Mouse (Mus musculus): ENCODE results near the gene Ltb.

The Ltb gene

DNA sequence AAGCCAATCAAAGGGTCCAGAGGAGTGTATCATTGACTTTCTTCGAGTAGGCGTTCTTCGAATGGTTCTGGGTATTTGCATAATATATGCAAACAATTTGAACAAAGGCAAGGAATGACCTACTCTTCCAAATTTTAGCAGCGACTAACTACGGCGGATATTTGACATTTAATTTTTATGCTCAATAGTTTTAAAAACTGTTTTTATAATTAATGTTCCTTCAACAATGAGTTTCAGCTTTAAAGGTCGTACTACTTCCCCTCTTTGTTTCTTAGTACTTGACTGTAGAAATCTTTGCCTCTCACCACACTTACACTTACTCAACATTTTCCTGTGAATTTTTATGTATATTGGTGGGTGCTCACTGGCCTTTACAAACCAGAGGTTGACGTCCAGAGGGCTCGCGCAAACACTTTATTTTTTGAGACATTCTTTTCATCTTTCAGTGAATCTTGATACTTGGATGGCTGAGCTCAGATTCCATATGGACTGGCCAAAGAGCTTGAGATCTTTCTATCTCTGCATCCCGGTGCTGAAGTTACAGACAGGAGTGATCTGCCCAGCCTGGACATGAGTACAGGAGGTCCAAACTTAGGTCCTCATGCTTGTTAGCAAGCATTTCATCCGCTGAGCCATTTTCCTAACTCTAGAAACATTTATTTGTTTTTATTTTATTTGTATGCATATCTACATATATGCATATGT is 28.6 kb upstream of the Ltb start:
- DNase-seq (ENCODE audit: low read depth, low spot score): no peak

DNA sequence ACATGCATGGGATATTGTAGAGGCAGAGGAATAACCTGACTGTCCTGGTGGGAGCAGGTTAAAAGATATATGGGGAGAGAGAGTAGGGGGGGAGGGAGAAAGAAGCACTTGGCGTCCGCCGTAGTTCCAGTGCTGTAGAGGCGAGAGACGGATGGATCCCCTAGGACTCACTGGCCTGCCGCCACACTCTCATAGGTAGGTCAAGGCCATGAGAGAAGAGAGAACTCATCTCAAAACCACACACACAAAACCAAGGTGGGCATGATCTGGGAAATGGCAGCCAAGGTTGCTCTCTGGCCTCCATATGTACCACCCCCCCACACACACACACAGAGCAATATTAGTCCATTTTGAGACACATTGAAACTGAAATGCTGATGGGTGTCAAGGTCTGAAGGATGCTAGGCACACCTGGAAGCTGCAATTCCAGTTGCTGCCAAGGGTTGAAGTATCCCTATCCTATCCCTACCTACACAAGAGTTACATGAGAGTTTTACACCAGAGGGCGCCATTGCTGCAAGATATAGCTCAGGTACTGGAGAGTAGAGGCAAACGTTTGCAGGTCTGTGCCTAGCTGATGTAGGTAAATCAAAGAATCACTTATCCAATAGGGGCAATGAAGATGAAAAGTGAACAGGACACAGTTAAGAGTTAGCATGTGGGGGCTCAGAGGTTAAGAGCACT is 27.7 kb upstream of the Ltb start:
- DNase-seq (ENCODE audit: low read depth, low spot score): peak; percentile 55

DNA sequence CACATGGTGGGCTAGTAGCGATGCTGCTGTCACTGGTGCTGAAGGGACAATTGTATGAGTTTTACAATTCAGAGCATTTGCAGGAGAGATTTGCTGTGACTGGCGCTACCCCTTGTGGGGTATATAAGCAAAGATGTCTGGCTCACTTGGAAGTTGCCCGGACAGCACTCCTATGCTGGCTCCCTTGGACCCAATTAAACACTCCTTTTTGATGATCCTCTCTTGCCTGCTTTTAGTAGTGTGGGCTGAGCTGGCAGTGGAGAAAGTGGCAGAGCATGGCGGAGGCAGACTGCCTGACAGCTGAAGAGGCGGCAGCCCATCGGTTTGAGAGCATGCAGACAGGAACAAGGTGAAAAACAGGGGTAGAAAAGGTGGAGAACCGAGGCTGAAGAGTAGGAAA is 26.4 kb upstream of the Ltb start:
- no peak for DNase-seq (ENCODE audit: low read depth, low spot score)

DNA sequence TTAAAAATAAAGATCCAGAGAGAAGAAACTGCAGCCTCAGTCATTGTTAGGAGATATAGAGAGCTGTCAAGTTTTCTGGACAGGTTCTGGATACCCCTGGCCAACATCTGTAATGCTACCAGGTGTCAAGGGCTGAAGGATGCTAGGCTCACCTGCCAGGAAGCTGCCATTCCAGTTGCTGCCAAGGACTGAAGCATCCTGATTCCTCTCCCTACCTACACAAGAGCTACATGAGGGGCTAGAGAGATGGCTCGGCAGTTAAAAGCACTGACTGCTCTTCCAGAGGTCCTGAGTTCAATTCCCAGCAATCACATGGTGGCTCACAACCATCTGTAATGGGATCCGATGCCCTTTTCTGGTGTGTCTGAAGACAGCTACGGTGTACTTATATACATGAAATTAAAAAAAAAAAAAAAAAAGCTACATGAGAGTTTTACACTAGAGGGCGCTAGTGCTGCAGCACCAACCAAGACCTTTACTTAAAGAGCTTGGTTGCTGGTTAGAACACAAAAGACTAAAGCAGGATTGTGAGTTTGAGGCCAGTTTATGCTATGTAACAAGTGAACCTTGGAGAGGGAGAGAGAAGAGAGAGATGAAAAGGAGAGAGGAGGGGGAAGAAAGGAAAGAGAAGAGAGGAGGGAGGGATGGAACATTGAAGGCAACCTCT is 25.6 kb upstream of the Ltb start:
- peak; percentile 37 for DNase-seq (ENCODE audit: low read depth, low spot score)

DNA sequence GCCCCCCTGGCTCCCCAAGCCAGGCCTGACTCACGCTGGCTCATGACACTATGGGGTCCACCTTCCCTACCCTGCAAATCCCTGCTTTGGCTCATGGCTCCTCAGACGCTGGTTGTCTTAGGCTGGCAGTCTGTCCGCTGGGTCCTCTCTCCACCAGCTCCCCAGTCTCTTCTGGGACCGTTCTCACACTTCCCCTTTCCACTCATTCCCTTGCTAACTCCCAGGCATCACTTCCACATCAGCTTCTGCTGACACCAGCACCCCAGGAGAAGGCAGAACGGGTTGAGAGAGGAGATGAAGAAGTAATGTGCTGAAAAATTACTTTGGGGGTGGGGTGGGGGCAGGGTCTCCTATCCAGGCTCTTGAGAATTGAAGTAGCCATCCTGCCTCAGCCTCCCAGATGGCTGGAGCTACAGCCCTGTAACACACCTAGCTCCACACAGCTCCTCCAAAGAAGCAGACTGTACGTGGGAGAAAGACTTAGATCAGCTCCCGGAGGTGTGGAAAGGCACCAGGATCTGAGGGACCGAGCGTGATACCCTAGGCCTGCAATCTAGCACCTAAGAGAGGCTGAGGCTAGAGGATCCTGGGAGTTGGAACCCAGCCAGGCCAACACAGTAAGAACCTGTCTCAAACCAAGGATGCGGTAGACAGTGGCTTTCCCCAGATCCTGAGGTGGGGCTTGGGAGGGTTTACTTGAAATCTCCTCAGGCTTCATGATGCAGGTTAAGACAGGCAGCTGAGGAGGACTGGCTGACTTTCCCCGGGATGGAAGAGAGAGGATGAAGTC is 21.6 kb upstream of the Ltb start:
- DNase-seq (ENCODE audit: low read depth, low spot score): no peak

DNA sequence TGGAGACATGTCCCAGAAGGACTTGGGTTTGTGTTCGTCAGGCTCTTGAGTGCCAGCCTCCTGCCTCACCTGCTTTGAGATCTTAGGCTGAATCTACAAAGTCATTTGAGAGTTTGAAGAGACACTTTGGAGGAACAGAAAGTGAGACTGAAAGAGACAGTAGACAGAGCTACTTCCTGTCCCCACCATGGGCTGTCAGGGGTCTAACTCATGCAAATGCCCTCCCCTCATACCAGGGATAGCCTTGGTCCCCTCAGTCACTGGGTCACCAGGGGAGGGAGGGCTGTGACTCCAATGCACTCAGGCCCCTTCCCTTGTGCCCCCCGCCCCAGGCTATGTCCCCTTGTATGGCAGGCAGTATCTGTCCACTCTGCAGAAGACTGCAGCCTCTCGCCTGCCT is 20.9 kb upstream of the Ltb start:
- no peak for DNase-seq (ENCODE audit: low read depth, low spot score)

DNA sequence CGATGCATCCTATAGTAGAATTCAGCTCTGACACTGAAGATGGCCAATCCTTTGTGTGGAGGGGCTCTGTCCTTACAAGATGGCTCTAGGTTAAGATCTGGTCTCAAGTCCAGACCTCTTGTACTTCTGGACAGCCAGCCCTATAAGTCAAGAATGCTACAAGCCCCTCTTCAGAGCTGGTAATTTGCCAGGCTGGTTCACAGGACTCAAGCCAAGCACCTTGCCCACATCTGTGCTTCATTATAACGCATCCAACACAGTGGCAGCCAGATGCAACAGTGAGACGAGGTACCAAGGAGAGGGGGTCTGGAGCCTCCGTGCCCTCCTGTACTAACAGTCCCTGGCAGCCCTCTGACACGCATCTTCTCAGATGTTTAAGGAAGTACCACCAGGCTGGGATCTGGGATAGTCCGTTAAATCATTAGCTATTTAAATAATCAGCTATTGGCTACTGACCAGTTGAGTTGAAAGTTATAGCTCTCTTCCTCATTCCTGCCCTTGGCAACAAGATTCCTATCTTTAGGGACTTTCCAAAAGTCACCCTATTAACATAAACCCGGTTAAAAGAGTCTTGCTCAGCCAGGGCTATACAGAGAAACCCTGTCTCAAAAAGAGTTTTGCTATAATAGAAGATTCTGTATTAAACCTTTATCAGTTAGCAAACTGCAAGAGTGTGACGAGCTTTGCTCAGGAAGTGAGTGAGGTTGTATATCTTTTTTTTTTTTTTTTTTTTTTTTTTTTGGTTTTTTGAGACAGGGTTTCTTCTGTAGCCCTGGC is 19.9 kb upstream of the Ltb start:
- DNase-seq (ENCODE audit: low read depth, low spot score): no peak

DNA sequence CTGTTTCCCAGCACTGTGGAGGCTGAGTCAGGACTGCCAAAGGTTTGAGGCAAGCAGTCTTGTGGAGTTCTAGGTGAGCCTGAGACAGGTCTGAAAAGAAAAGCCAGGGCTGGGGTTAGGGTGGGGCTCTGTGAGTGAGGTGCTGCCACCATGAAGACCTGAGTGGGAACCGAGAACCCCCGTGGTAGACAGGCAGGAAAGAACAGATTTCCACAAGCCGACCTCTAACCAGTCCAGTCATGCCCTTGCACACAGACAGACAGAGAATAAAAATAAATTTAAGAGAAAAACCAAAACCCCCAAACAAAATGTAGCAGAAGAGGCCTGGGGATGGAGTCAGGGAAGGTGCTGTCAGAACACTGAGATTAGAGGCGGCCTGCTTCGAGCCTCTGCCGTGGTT is 18.9 kb upstream of the Ltb start:
- no peak for DNase-seq (ENCODE audit: low read depth, low spot score)

DNA sequence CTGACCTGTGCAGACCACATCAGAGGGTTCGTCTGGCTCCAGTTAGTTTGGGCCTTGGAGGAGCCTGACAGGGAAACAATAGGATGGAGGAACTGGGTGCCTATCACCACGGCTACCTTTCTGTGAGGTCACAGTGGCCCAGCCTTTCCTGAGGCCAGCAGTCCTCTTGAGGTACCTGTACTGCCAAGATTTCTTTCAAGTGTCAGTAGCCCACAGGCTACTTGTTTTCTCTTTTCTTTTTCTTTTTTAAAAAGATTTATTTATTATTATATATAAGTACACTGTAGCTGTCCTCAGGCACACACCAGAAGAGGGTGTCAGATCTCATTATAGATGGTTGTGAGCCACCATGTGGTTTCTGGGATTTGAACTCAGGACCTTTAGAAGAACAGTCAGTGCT is 18.3 kb upstream of the Ltb start, which contains the start of gene Aif1:
Aif1 (minus strand) TSS at position 101 of the 400 bp plus-strand sequence.
- DNase-seq (ENCODE audit: low read depth, low spot score): no peak

DNA sequence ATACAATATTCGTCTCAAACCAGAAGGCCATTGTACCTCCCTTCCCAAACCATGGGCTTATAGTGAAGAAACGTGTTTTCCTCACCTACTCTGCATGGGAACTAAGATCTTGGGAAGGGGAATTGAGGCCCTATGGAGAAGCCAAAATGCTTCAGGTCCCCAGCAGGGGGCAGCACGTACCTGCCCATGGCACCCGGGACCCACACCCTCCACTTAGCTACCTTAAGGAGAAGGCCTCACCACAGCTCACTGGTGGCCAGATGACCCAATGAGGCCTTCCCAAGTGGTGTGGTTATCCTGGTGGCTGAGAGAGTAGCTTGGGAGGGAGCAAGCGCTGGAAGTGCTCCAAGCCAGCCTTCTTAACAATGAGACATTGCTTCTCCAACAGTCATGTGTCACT is 15.7 kb upstream of the Ltb start:
- no peak for DNase-seq (ENCODE audit: low read depth, low spot score)

DNA sequence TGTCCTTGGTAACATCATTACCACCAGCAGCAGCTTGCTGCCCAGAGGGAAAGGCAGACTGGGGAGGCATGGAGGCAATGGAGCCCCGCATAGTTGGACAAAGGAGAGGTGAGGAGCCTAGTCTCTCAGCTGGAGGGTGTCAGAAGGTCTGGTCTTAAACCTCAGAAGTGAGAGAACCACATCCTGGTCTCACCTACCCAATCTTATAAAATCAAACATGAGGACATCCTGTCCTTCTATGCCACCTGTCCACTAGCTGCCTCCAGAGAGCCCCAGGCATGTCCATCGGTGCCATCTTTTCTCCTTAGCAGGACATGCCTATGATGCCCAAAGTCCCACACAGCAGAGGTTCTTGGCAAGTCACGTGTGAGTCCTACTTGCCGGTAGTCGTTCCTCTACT is 14.1 kb upstream of the Ltb start:
- DNase-seq (ENCODE audit: low read depth, low spot score): no peak

DNA sequence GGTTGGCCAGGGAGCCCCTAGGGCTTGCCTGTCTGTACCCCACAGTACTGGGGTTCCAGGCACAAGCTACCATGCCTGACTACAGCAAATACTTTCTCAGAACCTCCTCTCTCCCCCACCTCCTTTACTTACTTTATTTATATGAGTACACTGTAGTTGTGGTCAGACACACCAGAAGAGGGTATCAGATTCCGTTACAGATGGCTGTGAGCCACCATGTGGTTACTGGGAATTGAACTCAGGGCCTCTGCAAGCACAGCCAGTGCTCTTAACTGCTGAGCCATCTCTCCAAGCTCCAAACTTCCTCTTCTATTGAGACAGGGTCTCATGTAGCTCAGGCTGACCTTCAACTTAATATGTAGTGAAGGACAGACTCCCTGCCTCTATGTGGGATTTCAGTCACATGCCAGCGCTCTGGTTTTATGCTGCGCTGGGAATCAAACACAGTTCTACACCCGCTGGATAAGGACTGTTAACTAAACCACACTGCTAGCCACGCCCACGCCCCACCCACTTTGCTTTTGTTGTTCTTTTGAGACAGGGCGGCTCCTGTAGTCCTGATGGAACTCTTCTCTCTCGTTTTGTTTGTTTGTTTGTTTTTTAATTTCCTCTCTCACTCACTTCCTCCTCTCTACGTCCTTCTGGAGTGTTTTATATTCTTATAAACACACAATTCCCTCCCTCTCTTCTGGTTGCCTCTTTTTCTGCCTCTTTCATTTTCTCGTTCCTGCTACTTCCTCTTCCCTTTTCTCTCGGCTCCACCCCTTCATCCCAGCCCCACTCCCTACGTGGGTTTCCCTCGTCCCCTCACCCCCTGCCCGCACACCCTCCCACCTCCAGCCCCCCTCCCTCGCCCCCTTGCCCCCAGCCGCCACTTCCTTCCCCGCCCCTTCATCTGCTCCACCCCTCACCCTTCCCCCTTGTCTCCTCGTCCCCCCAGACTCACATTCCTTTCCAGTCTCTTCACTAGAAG is 8.3 kb upstream of the Ltb start:
- no peak for DNase-seq (ENCODE audit: low read depth, low spot score)

DNA sequence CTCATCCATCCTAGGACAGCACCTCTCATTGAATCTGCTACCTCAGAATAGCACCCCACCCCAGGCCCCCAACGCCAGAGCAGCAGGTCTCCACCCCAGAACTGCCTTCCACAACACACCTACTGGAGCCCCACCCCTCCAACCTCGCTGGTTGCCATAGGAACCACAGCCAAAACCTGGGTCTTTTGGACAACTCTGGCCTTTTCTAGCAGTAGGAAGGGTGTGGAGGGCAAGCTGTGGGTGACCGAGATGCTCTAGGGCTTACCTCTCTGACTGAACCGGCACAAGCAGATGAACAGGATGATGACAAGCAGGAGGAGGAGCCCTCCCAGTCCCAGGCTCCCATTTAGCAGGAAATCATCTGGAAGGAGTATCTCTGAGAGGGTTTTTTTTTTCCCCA is 7.6 kb upstream of the Ltb start:
- no peak for DNase-seq (ENCODE audit: low read depth, low spot score)

DNA sequence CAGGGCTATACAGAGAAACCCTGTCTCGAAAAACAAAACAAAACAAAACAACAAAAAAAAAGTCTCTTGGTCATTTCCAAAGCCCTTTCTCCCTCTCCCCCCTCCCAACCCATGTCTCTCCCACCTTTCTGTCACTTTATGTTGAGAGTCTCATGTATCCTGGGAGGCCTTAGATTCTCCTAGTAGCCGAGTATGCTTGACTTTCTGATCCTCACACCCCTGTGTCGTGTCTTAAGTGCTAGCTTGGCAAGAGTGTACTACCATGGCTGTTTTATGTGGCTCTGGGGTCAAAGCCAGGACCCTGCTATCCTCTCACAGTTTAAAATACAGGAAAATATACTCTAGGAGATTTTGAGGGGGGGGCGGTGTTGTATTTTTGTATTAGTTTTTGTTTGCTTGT is 6.9 kb upstream of the Ltb start:
- DNase-seq (ENCODE audit: low read depth, low spot score): no peak

DNA sequence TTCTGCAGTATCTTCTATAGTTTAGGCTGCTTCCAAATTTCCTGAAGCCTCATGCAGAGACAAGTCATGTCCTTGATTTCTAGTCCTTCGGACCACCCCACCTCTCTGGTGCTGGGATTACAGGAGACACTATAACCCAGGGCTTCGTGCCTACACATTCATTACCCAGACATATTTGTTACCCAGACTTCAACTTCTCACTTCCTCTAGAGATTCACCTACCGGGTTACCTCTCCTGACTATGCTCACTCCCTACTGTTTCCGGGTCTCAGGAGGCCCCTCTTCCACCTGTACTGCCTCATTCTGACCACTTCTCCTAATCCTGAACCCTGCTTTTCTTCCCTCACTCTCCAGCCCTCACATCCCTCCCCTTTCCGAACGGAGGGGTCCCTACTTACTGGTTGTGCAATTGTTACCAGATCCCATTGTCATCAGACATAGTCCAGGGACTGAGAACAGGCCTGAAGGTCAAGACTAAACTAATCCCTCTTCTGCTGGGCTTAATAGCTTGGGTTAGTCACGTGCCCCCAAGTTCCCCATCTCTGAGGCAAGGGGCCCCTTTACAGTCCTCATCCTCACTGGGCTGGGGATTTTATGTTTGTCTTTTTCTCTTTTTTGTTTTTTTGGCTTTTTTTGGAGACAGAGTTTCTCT is 6.2 kb upstream of the Ltb start, which contains the start of gene Lst1:
Lst1 (minus strand) TSS at position 481 of the 652 bp plus-strand sequence.
- DNase-seq (ENCODE audit: low read depth, low spot score): no peak

DNA sequence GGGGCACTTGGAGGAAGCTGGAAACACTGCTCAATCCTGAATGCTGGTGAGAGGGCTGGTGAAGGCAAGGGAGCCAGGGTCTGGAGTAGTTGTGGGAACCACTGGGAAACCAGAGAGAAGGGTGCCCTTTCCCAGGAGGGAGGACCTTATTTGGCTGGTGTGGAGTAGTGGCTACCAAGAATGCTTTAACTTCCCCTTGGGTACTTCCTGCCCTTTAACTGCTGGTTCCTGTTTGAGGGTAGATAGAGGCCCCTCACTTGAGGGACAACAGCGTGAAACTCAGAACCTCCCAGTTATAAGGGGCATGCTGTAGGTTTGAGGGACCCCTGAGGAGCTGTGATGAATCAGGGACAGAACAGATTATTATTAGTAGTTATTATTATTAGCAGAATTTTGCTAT is 5.1 kb upstream of the Ltb start:
- DNase-seq (ENCODE audit: low read depth, low spot score): no peak

DNA sequence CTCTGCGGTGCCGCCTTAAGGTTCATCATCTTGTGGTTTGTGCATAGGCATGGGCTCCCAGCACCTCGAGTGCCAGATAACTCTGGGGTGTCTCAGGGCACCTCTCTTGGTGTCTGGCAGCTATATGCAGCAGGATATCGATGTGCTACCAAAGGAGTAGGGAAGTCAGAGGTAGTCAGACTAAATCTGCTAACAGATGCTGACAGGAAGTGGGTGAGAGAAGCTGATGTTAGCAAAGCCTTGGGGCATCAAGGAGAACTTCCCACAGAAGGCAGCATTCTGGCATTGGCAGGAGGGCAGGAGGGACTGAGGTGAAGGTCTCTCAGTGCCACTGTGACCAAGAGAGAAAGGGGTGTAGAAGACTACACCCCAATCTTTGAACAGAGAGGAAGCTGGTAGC is 4.1 kb upstream of the Ltb start:
- DNase-seq (ENCODE audit: low read depth, low spot score): no peak

DNA sequence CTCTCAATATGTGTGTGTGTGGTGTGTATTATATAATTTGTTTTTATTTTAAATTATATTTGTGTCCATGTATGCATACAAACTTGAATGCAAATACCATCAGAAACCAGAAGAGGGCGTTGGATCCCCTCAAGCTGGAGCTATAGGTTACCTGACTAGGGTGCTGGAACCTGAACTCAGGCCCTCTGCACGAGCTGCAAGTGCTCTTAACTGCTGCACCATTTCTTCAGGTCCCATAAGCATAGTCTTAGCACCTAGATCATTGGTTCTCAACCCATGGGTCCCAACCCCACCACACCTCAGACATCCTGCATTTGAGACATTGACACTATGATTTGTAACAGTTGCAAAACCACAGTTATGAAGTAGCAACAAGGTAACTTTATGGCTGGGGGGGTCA is 2.5 kb upstream of the Ltb start:
- DNase-seq (ENCODE audit: low read depth, low spot score): no peak

DNA sequence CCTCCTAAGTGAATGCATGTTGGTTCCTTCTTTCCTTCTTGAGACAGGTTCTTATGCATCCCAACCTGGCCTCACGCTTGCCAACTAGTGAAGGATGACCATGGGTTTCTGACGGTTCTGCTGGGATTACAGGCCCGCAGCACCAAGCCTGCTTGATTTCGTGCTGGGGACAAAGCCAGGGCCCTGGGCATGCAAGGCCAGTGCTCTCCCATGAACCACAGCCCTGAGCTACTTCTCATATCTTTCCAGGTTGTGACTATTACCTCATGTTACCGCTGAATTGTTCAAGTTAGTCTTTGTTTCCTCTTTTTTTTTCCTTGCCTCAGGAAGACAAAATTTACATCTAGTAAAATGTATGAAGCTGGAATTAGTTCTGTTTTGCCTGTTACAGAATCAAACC is 1.3 kb upstream of the Ltb start:
- no peak for DNase-seq (ENCODE audit: low read depth, low spot score)
